Mouse (Mus musculus): ENCODE results near the gene Tspan31.

Tspan31 gene

DNA sequence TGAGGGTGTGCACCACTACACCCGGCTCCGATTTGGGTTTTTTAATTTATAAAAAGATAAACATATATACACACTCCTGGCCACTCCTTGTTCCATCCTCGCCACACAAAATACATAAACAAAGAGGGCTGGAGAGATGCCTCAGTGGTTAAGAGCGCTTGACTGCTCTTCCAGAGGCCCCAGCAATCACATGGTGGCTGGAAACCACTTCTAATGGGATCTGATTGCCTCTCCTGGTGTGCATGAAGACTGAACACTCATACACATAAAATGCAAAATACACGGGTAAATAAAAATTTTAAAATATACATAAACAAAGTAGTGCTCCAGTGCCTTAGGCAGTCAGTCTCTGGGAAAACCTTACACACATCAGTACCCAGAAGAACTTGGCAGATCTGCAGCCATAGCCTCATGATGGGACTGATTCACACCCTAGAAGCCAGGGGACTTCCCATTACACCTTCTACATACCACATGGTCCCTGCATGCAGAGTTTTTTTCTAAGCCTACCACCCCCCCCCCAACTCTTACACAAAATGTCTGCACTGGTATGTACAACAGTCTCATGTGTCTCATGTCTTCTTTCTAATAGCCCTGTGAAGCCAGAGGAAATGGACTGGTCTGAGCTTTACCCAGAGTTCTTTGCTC is 27.5 kb downstream of the Tspan31 start:
- DNase-seq (ENCODE audit: low read depth, low spot score): peak; percentile 41

DNA sequence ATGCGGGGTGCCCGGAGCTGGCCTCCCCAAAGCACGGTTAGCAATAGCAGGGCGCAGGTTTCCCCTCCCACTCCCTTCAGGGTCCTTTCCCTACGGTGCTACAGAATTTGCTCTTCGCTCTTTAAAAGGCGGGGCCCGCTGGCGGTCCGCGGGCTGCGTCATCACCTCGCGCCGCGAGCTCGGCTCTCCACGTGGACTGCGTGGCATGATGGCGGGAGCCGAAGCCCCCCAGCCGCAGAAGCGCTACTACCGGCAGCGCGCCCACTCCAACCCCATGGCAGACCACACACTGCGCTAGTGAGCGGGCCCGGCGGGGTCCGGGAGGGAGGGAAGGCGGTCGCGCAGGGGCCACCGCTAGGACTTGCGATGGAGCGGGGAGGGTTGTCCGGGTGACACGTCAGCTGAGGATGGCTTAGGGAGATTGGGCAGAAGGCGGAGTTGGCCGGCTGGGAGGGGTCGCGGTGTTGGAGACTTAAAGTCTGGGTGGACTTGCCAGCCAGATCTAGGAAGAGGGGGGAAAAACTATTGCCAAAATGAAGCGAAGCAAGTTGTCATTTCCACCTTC is 28.2 kb downstream of the Tspan31 start:
- peak; percentile 96 for DNase-seq (ENCODE audit: low read depth, low spot score)

DNA sequence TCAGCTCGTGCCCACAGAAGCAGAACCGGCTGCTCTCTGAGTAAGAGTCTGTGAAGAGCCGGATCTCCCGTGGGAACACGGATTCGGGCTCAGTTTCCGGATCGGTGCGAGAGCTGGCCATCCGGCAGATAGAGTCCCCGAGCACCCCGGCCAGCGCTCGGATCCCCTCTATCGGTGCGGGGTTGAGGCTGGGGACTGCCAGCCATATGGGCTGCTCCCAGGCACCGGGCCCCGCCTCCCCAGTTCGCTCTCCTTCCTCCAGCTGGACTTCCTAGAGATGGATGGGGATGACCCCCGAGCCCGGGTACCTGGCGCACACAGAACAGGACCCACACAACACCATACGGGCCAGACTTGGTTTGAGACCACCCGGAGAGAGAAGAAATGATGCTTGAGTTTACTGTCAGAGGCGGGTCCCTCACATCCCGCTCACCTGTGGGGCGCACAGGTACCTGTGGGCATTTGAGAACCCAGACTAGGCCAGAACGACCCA is 28.7 kb downstream of the Tspan31 start, which contains the start of the genes Mettl1 and Eef1akmt3:
Gene Mettl1 (plus strand): TSS at position 141 of the 493 bp plus-strand sequence.
Gene Eef1akmt3 (minus strand): TSS at position 240 of the 493 bp plus-strand sequence.
- DNase-seq (ENCODE audit: low read depth, low spot score): no peak

DNA sequence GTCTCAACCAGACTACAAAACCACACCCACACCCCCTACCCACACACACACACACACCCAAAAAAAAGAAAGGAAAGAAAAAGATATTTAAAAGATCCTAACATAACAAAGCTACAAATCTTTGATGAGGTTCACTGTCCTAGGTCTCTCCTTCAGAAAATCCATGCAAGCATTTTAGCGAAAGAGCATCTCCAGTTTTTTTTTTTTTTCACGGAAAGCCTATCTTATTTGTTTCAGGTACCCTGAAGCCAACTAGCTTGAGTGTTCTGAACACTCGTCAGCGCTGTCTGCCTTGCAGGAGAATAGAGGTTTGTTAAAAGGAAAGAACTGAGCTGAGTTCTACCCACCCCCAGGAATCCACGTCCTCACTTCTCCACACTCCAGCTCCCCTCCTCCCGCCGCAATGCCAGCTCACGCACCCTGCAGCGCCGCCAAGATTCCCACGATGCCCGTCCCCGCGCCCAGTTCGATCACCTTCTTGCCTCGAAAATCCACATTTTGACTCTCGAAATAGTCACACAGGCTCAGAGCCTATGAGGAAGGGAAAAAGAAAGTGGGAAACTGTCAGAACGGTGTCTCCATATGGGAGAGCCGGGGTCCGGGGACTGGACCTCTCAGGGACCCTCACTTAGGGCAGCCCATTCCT is 29.4 kb downstream of the Tspan31 start:
- DNase-seq (ENCODE audit: low read depth, low spot score): no peak

DNA sequence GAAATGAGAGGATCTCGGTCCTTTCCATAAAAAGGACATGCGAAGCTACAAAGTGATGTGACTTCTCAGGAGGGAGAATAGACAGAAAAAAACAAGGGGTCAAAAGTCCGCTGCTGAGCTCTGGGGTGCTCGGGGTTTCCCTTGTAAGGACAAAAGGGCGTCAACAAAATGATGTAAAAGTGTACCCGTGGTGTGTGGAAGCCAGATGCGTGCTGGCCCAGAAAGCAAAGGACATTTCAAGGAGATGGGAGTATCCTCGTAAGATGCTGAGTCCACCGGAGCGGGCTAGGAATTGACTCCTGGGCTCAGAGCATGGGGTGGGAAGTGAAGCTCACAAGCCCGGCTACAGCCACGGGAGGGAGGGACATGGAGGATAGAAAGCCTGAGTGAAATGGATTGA is 32.4 kb downstream of the Tspan31 start:
- DNase-seq (ENCODE audit: low read depth, low spot score): no peak

DNA sequence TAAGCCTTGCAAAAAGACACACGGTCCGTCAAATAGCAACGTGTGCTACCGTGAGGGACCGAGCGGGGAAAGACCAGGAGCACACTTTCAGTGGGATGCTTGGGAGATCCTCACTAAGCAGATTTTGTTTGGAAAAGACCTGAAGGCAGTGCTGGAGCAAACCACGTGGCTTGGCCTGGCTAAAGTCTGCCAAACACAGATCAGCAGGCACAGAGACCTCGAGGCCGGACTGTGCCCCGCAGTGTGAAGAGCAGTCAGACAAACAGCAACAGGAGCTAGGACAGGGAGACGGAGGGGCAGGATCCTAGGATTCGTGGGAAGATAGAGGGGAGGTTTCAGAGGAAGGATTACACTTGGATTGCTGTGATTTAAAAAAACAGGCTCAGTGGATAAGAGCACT is 33.8 kb downstream of the Tspan31 start:
- no peak for DNase-seq (ENCODE audit: low read depth, low spot score)

DNA sequence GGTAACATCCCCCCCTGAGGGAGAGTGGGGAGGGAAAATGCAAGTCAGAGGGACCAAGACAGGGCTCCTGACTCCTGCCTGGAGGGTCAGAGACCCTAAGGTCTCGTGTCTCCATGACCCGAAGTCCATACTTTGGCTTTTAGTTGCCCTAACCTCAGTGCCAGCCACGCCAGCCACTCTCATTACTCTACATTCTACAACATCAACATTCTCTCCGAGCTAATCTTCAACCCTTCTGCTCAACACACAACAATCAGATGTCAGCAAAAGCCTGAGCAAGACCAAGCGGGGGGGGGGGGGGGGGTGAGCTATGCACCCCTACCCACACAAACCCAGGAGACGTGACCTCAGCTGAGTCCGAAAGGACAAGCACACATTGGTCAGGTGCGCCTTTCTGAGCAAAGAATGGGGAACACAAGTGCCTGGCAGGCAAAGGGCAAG is 36.7 kb downstream of the Tspan31 start:
- no peak for DNase-seq (ENCODE audit: low read depth, low spot score)

DNA sequence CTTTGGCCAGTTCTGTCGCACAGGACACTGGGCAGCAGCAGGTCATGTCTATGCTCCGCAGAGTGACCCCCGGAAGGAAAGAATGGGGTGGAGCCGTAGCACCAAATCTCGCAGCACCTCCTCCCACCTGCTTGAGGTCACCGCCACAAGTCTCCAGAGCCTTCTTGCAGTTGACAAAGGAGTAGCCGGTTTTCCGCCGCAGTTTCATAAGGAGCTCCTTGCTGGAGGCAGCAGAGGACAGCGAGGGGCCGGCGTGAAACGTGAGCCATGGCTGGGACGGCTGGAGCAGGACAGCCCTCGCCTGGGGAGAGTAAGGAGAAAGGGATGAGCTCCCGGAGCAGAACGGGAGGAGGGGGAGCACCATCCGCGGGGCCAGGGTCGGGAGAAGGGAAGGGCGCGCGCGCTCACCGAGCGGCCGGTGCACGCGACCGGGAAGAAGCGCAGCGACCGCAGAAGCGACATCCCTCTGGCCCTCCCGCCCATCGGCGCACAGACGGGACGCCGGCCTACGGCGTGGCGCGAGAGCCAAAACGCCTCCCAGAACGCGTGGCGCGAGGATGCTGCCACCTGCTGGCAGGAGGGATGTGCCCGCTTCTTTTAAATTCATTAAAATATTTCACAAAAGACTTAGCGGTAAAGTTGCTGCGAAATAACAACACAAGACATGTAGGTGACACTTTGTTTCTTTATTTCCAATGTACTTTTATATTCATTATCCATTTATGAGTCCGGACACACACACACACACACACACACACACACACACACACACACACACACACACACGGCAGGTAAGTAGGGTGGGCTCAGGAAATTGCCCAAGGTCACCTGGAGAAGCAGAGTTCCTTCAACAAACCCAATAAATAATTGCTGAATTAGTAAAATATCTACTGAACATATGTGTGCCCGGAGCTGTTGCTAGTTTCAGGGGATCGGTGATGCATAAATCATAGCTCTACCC is 39.4 kb downstream of the Tspan31 start, which contains the start of gene Tsfm:
Gene Tsfm (minus strand): TSS at position 505 of the 961 bp plus-strand sequence.
- DNase-seq (ENCODE audit: low read depth, low spot score): peak; percentile 92

DNA sequence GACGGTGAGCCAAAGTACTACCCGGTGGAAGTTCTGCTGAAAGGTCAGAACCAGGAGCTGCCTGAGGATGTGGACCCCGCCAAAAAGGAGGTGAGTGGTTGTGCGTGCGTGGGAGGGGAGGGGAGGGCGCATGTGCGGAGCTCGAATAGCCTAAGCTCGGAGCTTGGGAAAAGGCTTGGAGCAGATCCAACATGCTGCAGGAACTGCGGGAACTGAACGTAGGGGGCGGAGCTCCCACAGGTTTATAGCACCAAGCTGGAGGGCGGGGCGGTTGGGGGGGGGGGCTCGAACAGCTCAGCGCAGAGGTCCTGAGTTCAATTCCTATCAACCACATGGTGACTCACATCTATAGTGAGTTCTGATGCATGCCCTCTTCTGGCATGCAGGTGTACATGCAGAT is 51.6 kb downstream of the Tspan31 start:
- DNase-seq (ENCODE audit: low read depth, low spot score): no peak

Measured in A20 (cell line).